Mouse (Mus musculus): ENCODE data around the gene Ndufb6.

Gene Ndufb6

GRCm38 (mm10) chr4:40254385-40255103 is 24.7 kb downstream of the Ndufb6 start:
- no peak for DNase-seq (ENCODE audit: low read depth in 1 of 2, low spot score in 2 of 2)

- DNase-seq (ENCODE audit: low read depth in 1 of 2, low spot score in 2 of 2), result no peak
Measured at GRCm38 (mm10) chr4:40253766-40254165, 25.5 kb downstream of the Ndufb6 start.

- no peak for DNase-seq (ENCODE audit: low read depth in 1 of 2, low spot score in 2 of 2)
Measured at GRCm38 (mm10) chr4:40250984-40251383, 28.2 kb downstream of the Ndufb6 start.

- no peak for DNase-seq (ENCODE audit: low read depth in 1 of 2, low spot score in 2 of 2)
Measured at GRCm38 (mm10) chr4:40244035-40244434, 35.2 kb downstream of the Ndufb6 start.

- no peak for DNase-seq (ENCODE audit: low read depth in 1 of 2, low spot score in 2 of 2)
Measured at GRCm38 (mm10) chr4:40243006-40243405, 36.2 kb downstream of the Ndufb6 start.

- no peak for DNase-seq (ENCODE audit: low read depth in 1 of 2, low spot score in 2 of 2)
Measured at GRCm38 (mm10) chr4:40241928-40242327, 37.3 kb downstream of the Ndufb6 start.

- DNase-seq (ENCODE audit: low read depth in 1 of 2, low spot score in 2 of 2), result no peak
Measured at GRCm38 (mm10) chr4:40240272-40240744, 38.9 kb downstream of the Ndufb6 start.

GRCm38 (mm10) chr4:40239409-40240271 is 39.6 kb downstream of the Ndufb6 start, which contains the start of gene Ddx58:
Gene Ddx58 (minus strand): TSS chr4:40239828.
- peak in 1 of 2 experiments; percentile 10 for DNase-seq (ENCODE audit: low read depth in 1 of 2, low spot score in 2 of 2)

- no peak for DNase-seq (ENCODE audit: low read depth in 1 of 2, low spot score in 2 of 2)
Measured at GRCm38 (mm10) chr4:40238483-40239408, 40.5 kb downstream of the Ndufb6 start.

GRCm38 (mm10) chr4:40236829-40237228 is 42.4 kb downstream of the Ndufb6 start:
- DNase-seq (ENCODE audit: low read depth in 1 of 2, low spot score in 2 of 2), result no peak

- DNase-seq (ENCODE audit: low read depth in 1 of 2, low spot score in 2 of 2), result no peak
Measured at GRCm38 (mm10) chr4:40234256-40234655, 45.0 kb downstream of the Ndufb6 start.

- no peak for DNase-seq (ENCODE audit: low read depth in 1 of 2, low spot score in 2 of 2)
Measured at GRCm38 (mm10) chr4:40233062-40233664, 46.1 kb downstream of the Ndufb6 start.

GRCm38 (mm10) chr4:40229723-40230122 is 49.5 kb downstream of the Ndufb6 start:
- DNase-seq (ENCODE audit: low read depth in 1 of 2, low spot score in 2 of 2), result no peak

- DNase-seq (ENCODE audit: low read depth in 1 of 2, low spot score in 2 of 2), result no peak
Measured at GRCm38 (mm10) chr4:40227886-40228285, 51.3 kb downstream of the Ndufb6 start.

GRCm38 (mm10) chr4:40227131-40227530 is 52.1 kb downstream of the Ndufb6 start:
- DNase-seq (ENCODE audit: low read depth in 1 of 2, low spot score in 2 of 2), result no peak

- DNase-seq (ENCODE audit: low read depth in 1 of 2, low spot score in 2 of 2), result no peak
Measured at GRCm38 (mm10) chr4:40226095-40226494, 53.1 kb downstream of the Ndufb6 start.

- no peak for DNase-seq (ENCODE audit: low read depth in 1 of 2, low spot score in 2 of 2)
Measured at GRCm38 (mm10) chr4:40221876-40222585, 57.2 kb downstream of the Ndufb6 start.

- no peak for DNase-seq (ENCODE audit: low read depth in 1 of 2, low spot score in 2 of 2)
Measured at GRCm38 (mm10) chr4:40221004-40221760, 58.0 kb downstream of the Ndufb6 start.
